Mouse (Mus musculus): ENCODE results near the gene Thnsl2. TPM values are rescaled to one million over a fixed set of nuclear protein-coding genes. Genes with fewer than 3 reads are reported as not detected.

Gene Thnsl2
- polyA plus RNA-seq, 1 experiment from 2014 or later: 6.4 TPM

DNA sequence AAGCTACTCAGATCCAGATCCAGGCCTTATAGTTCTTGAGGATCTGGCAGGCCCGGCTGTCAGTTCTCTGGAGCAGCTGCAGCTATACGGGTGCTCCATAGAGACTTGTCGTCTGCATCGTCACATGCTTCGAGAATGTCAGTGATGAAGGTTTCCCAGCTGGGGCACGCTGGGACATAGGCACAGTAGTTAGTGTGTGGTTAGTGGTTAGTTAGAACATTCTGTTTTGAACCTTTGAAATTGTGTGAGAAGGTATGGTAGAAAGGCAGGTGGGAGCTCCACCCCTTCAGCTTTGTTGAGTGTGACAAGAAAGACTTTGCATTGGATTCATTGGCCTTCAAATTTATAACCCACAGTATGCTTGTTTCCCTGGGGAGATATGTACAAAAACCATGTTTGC, 10.6 kb upstream of the Thnsl2 start:
- DNase-seq (ENCODE audit: low spot score): no peak
- WGBS: 91% methylated on average over 6 of the region's 6 CpGs
- peaks cover 4% of the 10 kb centered on the region; the same call in 1 of the 2 replicates for H3K4me1 ChIP-seq (replicated peaks)
- H3K4me3 ChIP-seq: no peak overlapping the region
- H3K27ac ChIP-seq: no peak overlapping the region
- H3K27me3 ChIP-seq (ENCODE audit: insufficient read depth, poor library complexity, severe bottlenecking): no peaks in the 10 kb centered on the region
- no peaks in the 10 kb centered on the region for H3K9me3 ChIP-seq
- H3K36me3 ChIP-seq: no peaks in the 10 kb centered on the region

DNA sequence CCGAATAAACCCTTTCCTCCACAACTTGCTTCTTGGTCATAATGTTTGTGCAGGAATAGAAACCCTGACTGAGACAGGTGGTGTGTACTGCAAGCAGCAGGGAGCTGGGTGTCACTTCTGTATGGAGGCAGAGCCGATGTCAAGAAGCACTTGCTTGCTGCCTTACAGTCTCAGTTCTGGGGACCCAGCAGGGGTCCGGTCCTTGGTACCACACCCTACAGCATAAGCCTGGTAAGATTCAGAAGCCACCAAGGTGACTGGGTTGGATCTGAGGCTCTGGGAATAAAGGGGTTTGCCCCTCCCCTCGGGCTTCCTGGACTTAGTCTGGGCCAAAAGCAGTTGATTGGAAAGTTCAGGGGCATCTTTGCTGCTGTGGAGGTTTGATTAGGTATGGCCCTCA, 9.2 kb upstream of the Thnsl2 start:
- Histone ChIP-seq H3K27ac (no peak overlapping the region), H3K4me3 (no peak overlapping the region), H3K9me3 (no peaks in the 10 kb centered on the region), H3K4me1 (replicated peaks) (peaks cover 4% of the 10 kb centered on the region; the same call in 1 of the 2 replicates), H3K36me3 (no peaks in the 10 kb centered on the region), H3K27me3 (ENCODE audit: insufficient read depth, poor library complexity, severe bottlenecking) (no peaks in the 10 kb centered on the region)
- 88% methylated on average over 4 of the region's 4 CpGs for WGBS
- DNase-seq (ENCODE audit: low spot score): no peak

DNA sequence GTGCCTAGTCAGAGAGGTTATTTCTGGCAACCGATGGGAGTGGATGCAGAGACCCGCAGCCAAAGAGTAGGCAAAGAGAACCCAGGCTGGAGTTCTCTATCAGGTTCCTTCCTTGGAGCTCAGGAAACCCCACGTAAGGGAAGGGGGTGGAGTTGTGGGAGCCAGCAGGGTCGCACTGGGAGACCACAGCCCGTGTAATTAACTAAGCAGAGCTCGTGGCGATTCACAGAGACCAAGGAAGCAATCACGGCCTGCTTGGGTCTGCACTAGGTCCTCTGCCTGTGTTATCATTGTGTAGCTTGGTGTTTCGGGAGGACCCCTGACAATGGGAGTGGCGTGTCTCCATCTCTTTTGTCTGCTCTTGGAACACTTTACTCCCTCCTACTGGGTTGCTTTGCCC, 6.9 kb upstream of the Thnsl2 start:
- 0 out of 2 replicates have a peak overlapping the region, but pooled peaks have one; percentile 12 for H3K27ac ChIP-seq
- peaks cover 6% of the 10 kb centered on the region for H3K4me1 ChIP-seq (replicated peaks)
- no peaks in the 10 kb centered on the region for H3K36me3 ChIP-seq
- no peak overlapping the region for H3K4me3 ChIP-seq
- no peaks in the 10 kb centered on the region for H3K9me3 ChIP-seq
- WGBS: 31% methylated on average over 10 of the region's 10 CpGs
- no peaks in the 10 kb centered on the region for H3K27me3 ChIP-seq (ENCODE audit: insufficient read depth, poor library complexity, severe bottlenecking)
- DNase-seq (ENCODE audit: low spot score): no peak

DNA sequence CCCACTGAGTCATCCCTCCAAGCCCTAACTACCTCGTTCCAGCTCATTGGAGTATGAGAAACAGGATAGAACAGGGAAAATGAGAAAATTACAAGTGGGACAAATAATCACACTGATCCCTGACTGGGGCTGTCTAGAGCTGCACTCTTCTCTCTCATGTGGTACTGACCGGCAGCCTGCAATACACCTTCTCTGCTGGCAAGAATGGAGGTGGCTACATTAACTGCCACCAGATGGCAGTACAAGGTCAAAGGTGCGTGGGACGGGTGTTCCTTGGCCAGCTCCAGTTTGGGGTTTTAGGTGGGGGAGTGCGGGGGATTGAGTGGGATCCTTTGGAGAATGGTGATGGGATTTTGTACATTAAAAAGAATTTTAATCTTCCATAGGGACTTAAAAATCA, 5.3 kb upstream of the Thnsl2 start:
- no peaks in the 10 kb centered on the region for H3K36me3 ChIP-seq

DNA sequence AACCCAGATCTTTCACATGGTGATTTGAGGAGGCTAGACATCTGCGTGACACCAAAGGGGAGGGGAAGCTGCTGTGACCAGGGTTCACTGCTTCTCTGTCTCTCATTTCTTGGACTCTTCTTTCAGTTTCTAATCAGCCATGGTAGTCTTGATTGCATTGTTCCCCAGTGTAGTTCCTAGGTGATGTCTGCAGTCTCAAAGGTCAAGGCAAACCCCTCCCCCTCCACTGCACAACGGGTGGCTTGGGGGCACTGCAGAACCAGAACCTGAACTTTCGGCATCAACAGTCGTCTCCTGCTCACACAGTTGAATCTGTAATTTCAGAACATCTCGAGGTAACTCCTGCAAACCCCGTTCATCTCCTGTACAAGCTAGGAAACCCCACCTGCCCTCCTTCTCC, 4.1 kb upstream of the Thnsl2 start:
- H3K36me3 ChIP-seq: no peaks in the 10 kb centered on the region
- no peak for DNase-seq (ENCODE audit: low spot score)
- no peak overlapping the region for H3K27ac ChIP-seq
- WGBS: 74% methylated on average over 6 of the region's 6 CpGs
- H3K27me3 ChIP-seq (ENCODE audit: insufficient read depth, poor library complexity, severe bottlenecking): no peaks in the 10 kb centered on the region
- no peaks in the 10 kb centered on the region for H3K9me3 ChIP-seq
- H3K4me1 ChIP-seq (replicated peaks): peaks cover 10% of the 10 kb centered on the region
- no peak overlapping the region for H3K4me3 ChIP-seq

More for the DNA sequence above, 5.3 kb upstream of the Thnsl2 start:
- no peak overlapping the region for H3K4me3 ChIP-seq
- WGBS: 21% methylated on average over 5 of the region's 5 CpGs
- no peaks in the 10 kb centered on the region for H3K27me3 ChIP-seq (ENCODE audit: insufficient read depth, poor library complexity, severe bottlenecking)
- peaks cover 6% of the 10 kb centered on the region for H3K4me1 ChIP-seq (replicated peaks)
- H3K9me3 ChIP-seq: no peaks in the 10 kb centered on the region
- DNase-seq (ENCODE audit: low spot score): peak; percentile 50
- no peak overlapping the region for H3K27ac ChIP-seq

DNA sequence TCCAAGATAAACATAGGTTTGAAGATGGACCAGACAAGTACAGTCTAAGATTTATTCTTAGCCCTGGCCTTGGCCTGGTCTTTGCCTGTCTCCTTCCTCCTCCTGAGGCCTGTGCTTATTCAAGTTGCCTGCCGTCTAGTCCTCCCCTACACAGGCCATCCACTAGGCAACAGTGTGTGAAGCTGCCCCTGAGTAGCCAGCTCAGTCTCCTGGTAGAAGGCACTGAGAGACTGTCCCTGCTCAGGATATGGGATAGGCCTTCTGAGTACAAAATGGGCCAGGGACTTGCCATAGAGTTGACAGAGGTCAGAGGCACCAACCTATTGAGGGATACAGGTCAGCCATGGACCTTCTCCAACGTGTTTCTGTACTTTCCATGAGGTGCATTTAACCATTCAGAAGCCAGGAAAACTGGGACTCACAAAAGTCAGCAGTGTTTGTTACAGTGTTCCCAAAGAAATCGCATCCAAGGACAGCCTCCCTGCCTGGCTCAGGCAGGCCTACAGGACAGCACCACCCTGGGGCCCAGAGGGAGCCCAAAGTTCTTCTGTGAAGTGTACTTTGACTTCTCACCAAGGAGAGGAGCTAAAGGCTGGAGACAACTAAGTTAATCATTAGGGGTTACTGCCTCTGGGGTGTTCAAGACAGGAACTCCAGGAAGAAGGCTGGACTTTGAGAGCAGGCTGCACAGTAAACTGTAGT, 1.2 kb upstream of the Thnsl2 start:
- Histone ChIP-seq H3K27me3 (ENCODE audit: insufficient read depth, poor library complexity, severe bottlenecking) (no peaks in the 10 kb centered on the region; the same call in 1 of the 2 replicates), H3K4me3 (no peak overlapping the region), H3K27ac (no peak overlapping the region), H3K4me1 (replicated peaks) (peaks cover 12% of the 10 kb centered on the region), H3K9me3 (no peaks in the 10 kb centered on the region), H3K36me3 (no peaks in the 10 kb centered on the region)
- 68% methylated on average over 3 of the region's 3 CpGs for WGBS
- no peak for DNase-seq (ENCODE audit: low spot score)

DNA sequence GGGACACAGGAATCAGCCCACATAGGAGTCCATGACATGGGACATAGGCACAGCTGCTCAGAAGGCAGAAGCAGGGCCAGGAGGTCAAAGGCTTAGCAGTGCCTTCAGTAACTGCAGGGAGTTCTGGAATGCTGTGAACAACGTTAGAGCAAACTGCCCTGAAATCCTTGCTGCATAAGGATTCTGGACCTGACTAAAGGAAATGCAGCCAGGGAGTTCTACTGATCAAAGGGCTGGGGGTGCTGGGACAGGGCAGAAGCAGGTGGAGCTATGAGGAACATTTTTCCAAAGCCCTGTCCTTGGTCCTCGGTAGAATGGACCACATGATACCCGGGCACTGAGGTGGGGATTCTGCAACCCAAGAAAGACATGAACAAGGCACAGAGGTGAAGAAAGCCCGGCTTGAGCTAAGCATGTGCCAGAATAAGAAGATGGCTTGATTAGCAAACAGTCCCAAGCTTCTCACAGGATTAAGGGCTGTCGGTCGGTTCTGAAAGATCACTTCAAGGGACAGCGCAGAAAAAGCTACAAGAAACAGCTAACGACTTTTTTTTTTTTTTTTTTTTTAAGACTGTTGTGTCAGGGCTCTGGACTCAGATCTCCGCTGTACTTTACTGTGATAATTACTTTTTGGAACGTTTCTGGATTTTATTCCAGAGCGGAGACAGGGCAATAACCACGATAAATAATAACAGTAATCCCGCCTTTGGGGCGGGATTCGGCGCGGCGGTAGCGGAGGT, 915 bp downstream of the Thnsl2 start:
- no peaks in the 10 kb centered on the region for H3K36me3 ChIP-seq
- peaks cover 10% of the 10 kb centered on the region for H3K4me1 ChIP-seq (replicated peaks)
- DNase-seq (ENCODE audit: low spot score): peak; percentile 30
- H3K4me3 ChIP-seq: peak overlapping the region; percentile 72
- H3K9me3 ChIP-seq: no peaks in the 10 kb centered on the region
- 3% methylated on average over 19 of the region's 19 CpGs for WGBS
- H3K27ac ChIP-seq: peak overlapping the region; percentile 88
- no peaks in the 10 kb centered on the region; the same call in 1 of the 2 replicates for H3K27me3 ChIP-seq (ENCODE audit: insufficient read depth, poor library complexity, severe bottlenecking)

DNA sequence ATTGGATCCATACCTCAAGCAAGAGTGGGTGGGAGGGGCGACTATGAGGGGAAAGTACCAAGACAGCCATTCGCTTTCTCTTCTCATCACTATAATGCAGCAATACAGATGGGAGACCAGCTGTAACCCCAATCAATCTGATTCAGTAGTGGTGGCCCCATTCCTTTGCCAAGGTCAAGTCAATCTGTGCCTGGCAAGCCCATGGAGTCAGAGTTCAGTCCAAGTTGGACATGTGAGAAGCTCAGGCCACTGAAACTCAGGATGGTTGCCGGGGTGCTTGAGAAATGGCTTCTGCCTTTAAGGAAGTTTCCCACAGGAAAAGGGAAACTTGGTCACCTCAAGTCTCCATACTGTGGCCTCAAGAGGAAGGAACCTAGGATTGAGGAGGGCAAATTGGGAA, 9.2 kb downstream of the Thnsl2 start:
- DNase-seq (ENCODE audit: low spot score): no peak
- H3K9me3 ChIP-seq: no peaks in the 10 kb centered on the region
- H3K27ac ChIP-seq: no peak overlapping the region
- no peak overlapping the region for H3K4me3 ChIP-seq
- no peaks in the 10 kb centered on the region for H3K4me1 ChIP-seq (replicated peaks)
- no peaks in the 10 kb centered on the region for H3K27me3 ChIP-seq (ENCODE audit: insufficient read depth, poor library complexity, severe bottlenecking)
- WGBS: 88% methylated on average over 3 of the region's 3 CpGs
- no peaks in the 10 kb centered on the region for H3K36me3 ChIP-seq

DNA sequence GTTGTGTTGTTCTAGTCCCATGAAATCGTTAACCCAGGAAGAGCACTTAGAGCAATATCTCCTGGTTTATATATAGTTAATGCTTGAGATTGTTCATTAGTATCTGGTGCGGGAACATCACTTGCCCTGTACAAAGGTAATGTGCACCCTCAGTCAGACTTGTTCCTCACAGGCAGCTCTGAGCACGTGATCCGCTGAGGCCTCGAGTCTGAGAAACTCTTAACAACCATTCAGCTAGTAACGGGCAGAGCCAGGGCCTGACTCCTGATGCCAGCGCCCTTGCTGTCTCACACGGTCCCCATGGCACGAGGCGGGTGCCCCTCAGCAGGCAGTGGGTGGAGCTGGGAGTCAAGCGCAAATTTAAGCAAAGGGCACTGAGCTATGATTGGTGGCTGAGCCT, 10.7 kb downstream of the Thnsl2 start:
- Histone ChIP-seq H3K9me3 (no peaks in the 10 kb centered on the region), H3K4me3 (no peak overlapping the region), H3K4me1 (replicated peaks) (peaks cover 5% of the 10 kb centered on the region; the same call in 1 of the 2 replicates), H3K27me3 (ENCODE audit: insufficient read depth, poor library complexity, severe bottlenecking) (no peaks in the 10 kb centered on the region), H3K36me3 (no peaks in the 10 kb centered on the region), H3K27ac (no peak overlapping the region)
- DNase-seq (ENCODE audit: low spot score): no peak
- 79% methylated on average over 11 of the region's 11 CpGs for WGBS

DNA sequence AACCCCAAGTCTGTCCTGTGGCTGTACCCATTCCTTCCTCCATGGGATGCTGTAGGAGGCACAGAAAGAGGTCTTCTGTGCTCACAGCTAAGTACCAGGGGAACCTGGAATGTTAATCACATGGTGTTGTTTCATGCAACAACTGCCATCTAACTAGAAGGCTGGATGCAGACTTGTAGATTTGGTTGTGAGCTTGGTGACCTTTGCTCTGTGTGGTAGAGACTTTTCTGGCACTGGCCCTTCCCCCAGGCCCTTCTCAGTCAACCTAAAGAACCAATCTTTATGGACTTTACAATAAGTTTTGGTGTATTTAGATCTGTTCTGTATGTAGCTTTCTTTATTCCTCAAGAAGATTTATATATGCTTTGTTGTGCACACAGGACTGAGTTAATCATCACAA, 13.2 kb downstream of the Thnsl2 start:
- Histone ChIP-seq H3K4me3 (no peak overlapping the region), H3K27me3 (ENCODE audit: insufficient read depth, poor library complexity, severe bottlenecking) (no peaks in the 10 kb centered on the region), H3K36me3 (no peaks in the 10 kb centered on the region), H3K9me3 (no peaks in the 10 kb centered on the region), H3K27ac (no peak overlapping the region), H3K4me1 (replicated peaks) (peaks cover 5% of the 10 kb centered on the region; the same call in 1 of the 2 replicates)
- no peak for DNase-seq (ENCODE audit: low spot score)

DNA sequence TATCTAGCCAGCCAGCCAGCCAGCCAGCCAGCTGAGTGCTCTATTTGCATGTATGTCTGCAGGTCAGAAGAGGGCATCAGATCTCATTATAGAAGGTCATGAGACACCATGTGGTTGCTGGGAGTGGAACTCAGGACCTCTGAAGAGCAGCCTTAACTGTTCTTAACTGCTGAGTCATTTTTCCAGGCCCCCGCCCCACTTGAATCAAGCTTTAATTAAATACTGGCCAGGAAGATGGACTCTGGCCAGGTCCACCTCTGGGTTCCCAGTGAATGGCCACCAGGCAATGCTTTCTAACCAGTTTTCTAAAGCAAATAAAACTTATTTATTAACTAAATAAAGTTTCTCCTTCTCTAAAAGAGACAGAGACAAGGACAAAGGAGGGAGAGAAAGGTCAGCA, 14.0 kb downstream of the Thnsl2 start:
- no peak overlapping the region for H3K4me3 ChIP-seq
- peaks cover 5% of the 10 kb centered on the region; the same call in 1 of the 2 replicates for H3K4me1 ChIP-seq (replicated peaks)
- 96% methylated on average over 1 of the region's 1 CpGs for WGBS
- H3K27me3 ChIP-seq (ENCODE audit: insufficient read depth, poor library complexity, severe bottlenecking): no peaks in the 10 kb centered on the region
- H3K27ac ChIP-seq: no peak overlapping the region
- no peak for DNase-seq (ENCODE audit: low spot score)
- H3K36me3 ChIP-seq: no peaks in the 10 kb centered on the region
- no peaks in the 10 kb centered on the region for H3K9me3 ChIP-seq

DNA sequence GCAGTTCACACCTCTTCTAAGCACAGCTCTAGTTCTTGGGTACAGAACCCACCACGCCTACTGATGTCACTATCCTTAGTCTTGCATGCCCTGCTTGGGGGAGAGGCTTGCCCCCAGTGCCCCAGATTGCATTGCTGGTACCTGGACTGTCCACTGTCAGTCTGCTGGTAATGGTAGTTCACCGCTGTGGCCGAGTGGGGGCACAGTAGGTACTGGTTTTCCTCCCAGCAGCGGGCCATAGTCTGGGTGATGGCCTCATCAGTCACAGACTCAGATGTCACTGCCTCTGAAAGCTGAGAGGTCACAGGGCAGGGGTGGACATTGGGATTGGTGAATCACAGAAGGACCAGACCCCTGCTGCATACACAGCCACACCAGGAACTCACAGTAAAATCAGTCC, 15.2 kb downstream of the Thnsl2 start:
- H3K9me3 ChIP-seq: no peaks in the 10 kb centered on the region
- H3K27ac ChIP-seq: no peak overlapping the region
- H3K4me3 ChIP-seq: no peak overlapping the region
- 45% methylated on average over 4 of the region's 4 CpGs for WGBS
- peaks cover 5% of the 10 kb centered on the region; the same call in 1 of the 2 replicates for H3K4me1 ChIP-seq (replicated peaks)
- H3K27me3 ChIP-seq (ENCODE audit: insufficient read depth, poor library complexity, severe bottlenecking): no peaks in the 10 kb centered on the region
- DNase-seq (ENCODE audit: low spot score): peak; percentile 15
- no peaks in the 10 kb centered on the region for H3K36me3 ChIP-seq

DNA sequence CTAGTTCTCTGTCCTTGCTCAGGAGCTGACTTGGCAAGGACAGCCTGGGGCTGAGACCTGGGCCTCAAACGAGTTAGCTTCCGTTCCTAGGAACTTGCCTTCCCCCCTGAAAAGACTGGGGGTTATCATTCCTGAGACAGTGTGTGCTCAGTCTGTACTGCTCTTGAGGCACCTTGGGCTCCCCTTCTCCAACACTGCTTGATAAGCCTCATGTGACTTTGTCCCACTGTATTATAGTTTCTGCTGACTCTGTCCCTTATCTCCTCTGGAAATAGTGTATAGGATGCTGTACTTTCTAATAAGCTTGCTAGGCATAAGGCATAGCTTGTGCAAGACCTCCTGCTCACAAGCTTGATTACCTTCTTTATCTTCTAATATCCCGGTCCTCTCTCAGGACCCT, 17.9 kb downstream of the Thnsl2 start:
- Histone ChIP-seq H3K9me3 (no peaks in the 10 kb centered on the region), H3K27me3 (ENCODE audit: insufficient read depth, poor library complexity, severe bottlenecking) (no peaks in the 10 kb centered on the region), H3K27ac (no peak overlapping the region), H3K36me3 (no peaks in the 10 kb centered on the region), H3K4me1 (replicated peaks) (peaks cover 5% of the 10 kb centered on the region; the same call in 1 of the 2 replicates), H3K4me3 (no peak overlapping the region)
- WGBS: 70% methylated on average over 3 of the region's 3 CpGs
- no peak for DNase-seq (ENCODE audit: low spot score)

Data from hindbrain, embryonic 10.5 days (tissue).